Mouse (Mus musculus) megakaryocyte, embryonic 14.5 days (primary cell): ENCODE data around the gene Gm20388. TPM values are rescaled to one million over a fixed set of nuclear protein-coding genes. Genes with fewer than 3 reads are reported as not detected.
A peak's percentile ranks its signal among the peaks of the same experiment; 100 is the strongest.

Experiments
- H3K27me3 ChIP-seq: replicated peaks from 2 replicates; pipeline ENCODE3; 2012; ENCODE audit warnings: inconsistent platforms
- H3K36me3 ChIP-seq: replicated peaks from 2 replicates; pipeline ENCODE3; 2012; ENCODE audit warnings: low read length, inconsistent platforms, mixed read lengths
- H3K4me1 ChIP-seq: 2 replicates; pipeline ENCODE4 v1.6.1; 2012; ENCODE audit warnings: inconsistent platforms
- H3K4me3 ChIP-seq: replicated peaks from 2 replicates; pipeline ENCODE3; 2012; ENCODE audit warnings: moderate library complexity, mild to moderate bottlenecking, inconsistent platforms
- H3K9me3 ChIP-seq: 2 replicates; pipeline ENCODE4 v1.6.1; 2012; ENCODE audit warnings: inconsistent platforms
- FLI1 ChIP-seq: IDR thresholded peaks from 2 replicates; pipeline ENCODE4 v1.6.1; 2012; ENCODE audit warnings: low read length, inconsistent platforms, mixed read lengths
- GATA1 ChIP-seq: IDR thresholded peaks from 3 replicates; pipeline ENCODE4 v1.6.1; 2012; ENCODE audit warnings: mixed read lengths, low read length, inconsistent platforms, borderline replicate concordance
- polyA plus RNA-seq: library from polyadenylated mRNA; stranded (reverse); fragments of >175 nt; gene quantifications from 2 replicates; pipeline ENCODE4 v1.2.3, GENCODE M21; 2012; ENCODE audit warnings: low replicate concordance; ENCODE audit not compliant: insufficient read depth

The Gm20388 gene
- polyA plus RNA-seq, 1 experiment: 111 TPM

DNA sequence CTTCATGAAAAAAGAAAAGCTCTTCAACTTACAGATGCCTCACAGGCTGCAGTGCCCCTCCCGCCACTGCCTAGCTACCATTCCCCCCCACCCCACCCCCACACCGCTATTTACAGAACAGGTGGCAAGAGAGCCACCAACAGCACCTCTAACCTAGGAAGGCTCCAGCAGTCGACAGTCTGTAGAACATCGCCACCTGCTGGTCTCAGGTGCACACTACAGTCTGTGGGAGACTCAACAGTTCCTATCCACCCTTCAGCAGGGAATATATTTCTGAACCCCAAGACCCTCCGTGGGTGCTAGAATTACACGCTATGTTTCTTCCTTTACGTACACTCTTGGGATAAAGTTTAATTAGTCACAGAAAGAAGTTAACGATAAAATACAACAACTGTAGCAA, 4457.6 kb downstream of the Gm20388 start:
- H3K4me3 ChIP-seq: no peak overlapping the region
- H3K27me3 ChIP-seq: peaks cover 28% of the 10 kb centered on the region
- H3K36me3 ChIP-seq: no peaks in the 10 kb centered on the region
- H3K4me1 ChIP-seq: peaks cover 13% of the 10 kb centered on the region
- no peaks in the 10 kb centered on the region for H3K9me3 ChIP-seq
- TF ChIP-seq GATA1 (no peak), FLI1 (no peak)

DNA sequence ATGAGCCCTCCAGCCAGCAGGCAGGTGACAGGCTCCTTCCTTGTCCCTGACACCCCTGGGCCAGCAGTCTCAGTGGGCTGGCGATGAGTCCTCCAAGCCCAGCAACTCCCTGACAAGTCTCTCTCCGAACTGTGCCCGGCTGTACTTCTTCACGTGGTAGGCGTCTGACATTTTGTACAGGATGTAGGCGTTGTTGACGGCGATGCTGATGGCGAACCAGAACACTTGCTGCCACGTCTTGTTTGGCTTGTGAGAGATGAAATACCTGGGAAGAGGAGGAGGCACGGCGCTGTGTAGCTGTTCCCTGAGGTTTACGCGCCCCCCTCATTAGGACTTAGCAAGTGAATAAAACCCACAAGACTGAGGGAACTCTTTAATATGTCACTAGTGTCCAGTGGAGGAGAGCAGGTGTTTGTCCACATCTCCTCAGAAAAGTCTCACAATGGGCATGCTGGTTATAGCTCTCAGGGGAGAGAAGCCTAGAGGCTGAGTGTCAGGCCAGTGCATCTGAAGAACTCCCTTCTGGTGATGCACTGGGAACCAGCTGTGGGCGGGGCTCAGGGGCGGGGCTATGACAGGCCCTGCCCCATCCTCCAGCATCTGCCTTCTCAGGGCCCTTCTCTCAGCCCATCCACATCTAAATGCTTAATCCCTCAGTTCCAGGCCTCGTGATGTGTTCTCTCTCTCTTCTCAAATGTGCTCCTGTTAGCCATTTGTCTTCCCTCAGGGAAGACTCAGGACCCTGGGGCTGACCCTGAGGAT, 4460.0 kb downstream of the Gm20388 start:
- H3K27me3 ChIP-seq: peaks cover 29% of the 10 kb centered on the region
- H3K36me3 ChIP-seq: no peaks in the 10 kb centered on the region
- H3K9me3 ChIP-seq: no peaks in the 10 kb centered on the region
- TF ChIP-seq GATA1: no peak
- TF ChIP-seq FLI1: no peak
- no peak overlapping the region for H3K4me3 ChIP-seq
- H3K4me1 ChIP-seq: peaks cover 35% of the 10 kb centered on the region

DNA sequence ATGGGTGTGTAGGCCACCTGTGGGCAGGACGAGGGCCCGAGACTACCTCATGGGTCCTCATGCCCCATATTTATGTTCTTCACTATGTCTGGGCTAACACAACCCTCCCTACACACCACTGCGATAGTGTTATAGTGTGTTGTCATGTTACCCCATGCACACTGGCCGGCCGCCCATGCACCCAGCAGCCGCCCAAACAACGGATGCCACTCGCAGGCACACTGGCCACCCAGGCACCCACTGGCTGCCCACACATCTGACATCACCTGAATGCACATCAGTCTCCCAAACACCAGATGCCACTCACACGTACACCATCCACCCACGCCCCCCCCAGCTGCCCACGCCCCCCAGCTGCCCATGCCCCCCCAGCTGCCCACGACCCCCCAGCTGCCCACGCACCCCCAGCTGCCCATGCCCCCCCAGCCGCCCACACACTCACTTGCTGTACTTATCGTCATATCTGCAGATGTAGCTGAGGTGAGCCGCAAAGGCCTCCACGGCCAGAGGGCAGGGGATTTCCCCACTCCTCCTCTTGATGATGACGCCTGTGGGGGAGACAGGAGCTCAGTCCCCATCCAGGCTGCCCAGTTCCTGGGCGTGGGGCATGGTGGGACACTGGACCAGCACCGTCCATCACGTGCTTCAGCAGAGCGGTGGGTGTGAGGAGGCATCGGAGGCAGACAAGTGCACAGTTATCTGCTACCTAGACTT, 4460.9 kb downstream of the Gm20388 start:
- TF ChIP-seq GATA1 (no peak), FLI1 (no peak)
- peak overlapping the region; percentile 30 for H3K4me3 ChIP-seq
- H3K27me3 ChIP-seq: peaks cover 31% of the 10 kb centered on the region
- no peaks in the 10 kb centered on the region for H3K9me3 ChIP-seq
- no peaks in the 10 kb centered on the region for H3K36me3 ChIP-seq
- H3K4me1 ChIP-seq: peaks cover 43% of the 10 kb centered on the region

DNA sequence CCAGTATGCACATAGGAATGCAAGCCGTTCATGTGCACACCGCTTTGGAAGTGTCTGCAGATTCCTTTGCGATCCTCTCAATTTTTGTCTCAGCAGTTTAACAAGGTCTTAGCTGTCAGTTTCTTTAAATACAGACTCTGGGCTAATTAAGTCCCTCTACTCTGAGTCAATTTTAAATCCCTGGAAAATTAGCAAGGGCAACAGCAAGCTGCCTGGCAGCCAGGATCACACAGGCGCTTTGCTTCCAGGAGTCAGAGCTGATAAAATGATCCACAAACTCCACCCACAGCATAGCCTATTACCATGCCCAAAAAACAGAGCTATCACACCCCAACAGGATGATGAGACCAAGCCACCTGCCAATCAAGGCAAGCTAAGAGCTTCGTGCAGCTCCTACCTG, 4463.1 kb downstream of the Gm20388 start:
- H3K4me1 ChIP-seq: peaks cover 44% of the 10 kb centered on the region
- H3K9me3 ChIP-seq: no peaks in the 10 kb centered on the region
- peaks cover 39% of the 10 kb centered on the region for H3K27me3 ChIP-seq
- no peaks in the 10 kb centered on the region for H3K36me3 ChIP-seq
- no peak overlapping the region for H3K4me3 ChIP-seq
- TF ChIP-seq GATA1: no peak
- no peak for TF ChIP-seq FLI1

- Histone ChIP-seq H3K4me1 (peaks cover 44% of the 10 kb centered on the region), H3K27me3 (peaks cover 44% of the 10 kb centered on the region), H3K4me3 (peak overlapping the region; percentile 59), H3K9me3 (no peaks in the 10 kb centered on the region), H3K36me3 (no peaks in the 10 kb centered on the region)
- TF ChIP-seq GATA1 (no peak), FLI1 (no peak)
Observed at GRCm38 (mm10) chr8:124375168-124375567, 4464.5 kb downstream of the Gm20388 start.

- H3K9me3 ChIP-seq: no peaks in the 10 kb centered on the region
- H3K36me3 ChIP-seq: no peaks in the 10 kb centered on the region
- no peak overlapping the region for H3K4me3 ChIP-seq
- H3K27me3 ChIP-seq: peaks cover 45% of the 10 kb centered on the region
- H3K4me1 ChIP-seq: peaks cover 44% of the 10 kb centered on the region
- TF ChIP-seq FLI1 (no peak), GATA1 (no peak)
Observed at GRCm38 (mm10) chr8:124375727-124376126, 4465.1 kb downstream of the Gm20388 start.

DNA sequence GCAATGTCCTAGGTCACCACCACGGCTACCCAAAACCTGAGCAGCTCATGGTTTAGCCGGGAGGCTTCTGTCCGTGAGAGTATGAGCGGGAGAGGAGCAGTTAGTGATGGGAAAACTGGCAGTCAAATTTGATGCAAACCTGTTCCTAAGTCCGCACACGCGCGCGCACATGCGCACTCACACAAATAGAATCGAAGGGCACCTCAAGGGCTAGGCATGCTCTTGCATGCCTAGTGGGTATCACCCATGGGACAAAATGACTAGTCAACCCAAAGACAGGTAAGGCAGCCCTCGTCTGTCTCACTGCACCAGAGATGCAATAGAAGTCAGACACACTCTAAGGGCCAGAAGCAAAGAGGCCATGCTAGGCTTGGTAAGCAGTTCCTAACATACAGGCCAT, 4465.8 kb downstream of the Gm20388 start:
- peaks cover 43% of the 10 kb centered on the region for H3K27me3 ChIP-seq
- no peak overlapping the region for H3K4me3 ChIP-seq
- H3K36me3 ChIP-seq: no peaks in the 10 kb centered on the region
- no peaks in the 10 kb centered on the region for H3K9me3 ChIP-seq
- peaks cover 44% of the 10 kb centered on the region for H3K4me1 ChIP-seq
- TF ChIP-seq FLI1: no peak
- no peak for TF ChIP-seq GATA1

- H3K36me3 ChIP-seq: no peaks in the 10 kb centered on the region
- H3K27me3 ChIP-seq: peaks cover 58% of the 10 kb centered on the region
- no peak for TF ChIP-seq GATA1
- no peak for TF ChIP-seq FLI1
- H3K4me3 ChIP-seq: no peak overlapping the region
- H3K4me1 ChIP-seq: peaks cover 32% of the 10 kb centered on the region
- no peaks in the 10 kb centered on the region for H3K9me3 ChIP-seq
Observed at GRCm38 (mm10) chr8:124379289-124379688, 4468.6 kb downstream of the Gm20388 start.

DNA sequence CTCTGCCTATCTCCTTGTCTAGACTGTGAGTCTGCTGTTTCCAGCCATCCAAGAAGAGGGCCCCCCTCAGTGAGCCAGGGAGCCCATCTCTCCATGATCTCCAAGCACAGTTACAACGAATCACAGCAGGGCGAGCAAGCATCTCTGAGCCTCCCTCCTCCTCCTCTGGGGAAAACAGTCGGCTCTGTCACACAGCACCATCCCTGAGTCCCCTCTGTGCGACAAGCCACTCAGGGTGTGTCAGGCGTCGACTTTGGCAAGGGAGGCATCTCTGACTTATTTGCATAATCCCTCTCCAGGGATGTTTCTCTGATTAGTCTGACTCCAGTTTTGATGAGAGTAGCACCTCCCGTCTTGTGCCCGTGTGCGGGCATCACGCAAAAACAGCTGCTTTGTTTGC, 4471.6 kb downstream of the Gm20388 start:
- TF ChIP-seq GATA1: no peak
- no peak for TF ChIP-seq FLI1
- Histone ChIP-seq H3K4me1 (peaks cover 22% of the 10 kb centered on the region), H3K4me3 (no peak overlapping the region), H3K36me3 (no peaks in the 10 kb centered on the region), H3K9me3 (peaks cover 10% of the 10 kb centered on the region), H3K27me3 (peaks cover 69% of the 10 kb centered on the region)

- Histone ChIP-seq H3K36me3 (no peaks in the 10 kb centered on the region), H3K4me3 (no peak overlapping the region), H3K9me3 (peaks cover 13% of the 10 kb centered on the region), H3K27me3 (peaks cover 77% of the 10 kb centered on the region), H3K4me1 (peaks cover 17% of the 10 kb centered on the region; the same call in 1 of the 2 replicates)
- TF ChIP-seq FLI1: no peak
- no peak for TF ChIP-seq GATA1
Observed at GRCm38 (mm10) chr8:124384336-124384735, 4473.7 kb downstream of the Gm20388 start.
